Mouse (Mus musculus): ENCODE results near the gene Snx21.

Gene Snx21

DNA sequence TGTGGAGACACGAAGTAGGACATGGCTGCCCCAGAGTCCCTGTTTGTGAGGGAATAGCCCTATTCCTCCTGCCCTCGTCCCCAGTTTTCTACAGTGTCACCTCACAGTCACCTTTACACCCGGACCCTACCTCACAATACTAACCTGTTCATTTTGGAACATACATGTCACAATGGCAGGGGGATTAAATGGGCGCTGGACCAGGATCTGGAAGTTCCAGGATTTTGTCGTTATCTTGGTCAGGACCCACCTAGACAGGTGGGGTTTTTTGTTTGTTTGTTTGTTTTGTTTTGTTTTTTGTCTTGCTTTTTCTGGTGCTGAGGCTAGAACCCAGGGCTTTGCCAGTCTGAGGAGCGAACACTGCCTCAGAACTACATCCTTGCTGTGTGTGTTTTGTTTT is 42.8 kb downstream of the Snx21 start, which contains the start of gene Spata25:
Spata25 (minus strand) TSS at position 101 of the 400 bp plus-strand sequence.
- DNase-seq (ENCODE audit: low read depth, low spot score), result no peak

DNA sequence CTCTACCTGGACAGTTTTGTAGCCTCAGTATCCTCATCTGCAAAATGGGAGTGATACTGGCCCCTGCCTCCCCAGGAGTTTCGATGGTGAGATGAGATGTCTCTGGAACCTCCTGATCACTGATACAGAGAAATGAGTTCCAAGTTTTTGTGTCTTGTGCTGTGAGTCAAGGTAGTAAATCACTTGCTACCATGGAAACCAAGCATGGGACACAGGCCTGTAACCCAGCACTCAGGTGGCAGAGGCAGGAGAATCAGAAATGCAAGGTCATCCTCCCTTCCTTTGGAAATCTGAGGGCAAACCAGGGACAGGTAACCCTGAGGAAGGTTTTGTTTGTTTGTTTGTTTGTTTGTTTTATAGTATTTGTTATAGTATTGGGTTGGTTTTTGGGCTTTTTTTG is 43.5 kb downstream of the Snx21 start:
- DNase-seq (ENCODE audit: low read depth, low spot score), result no peak

DNA sequence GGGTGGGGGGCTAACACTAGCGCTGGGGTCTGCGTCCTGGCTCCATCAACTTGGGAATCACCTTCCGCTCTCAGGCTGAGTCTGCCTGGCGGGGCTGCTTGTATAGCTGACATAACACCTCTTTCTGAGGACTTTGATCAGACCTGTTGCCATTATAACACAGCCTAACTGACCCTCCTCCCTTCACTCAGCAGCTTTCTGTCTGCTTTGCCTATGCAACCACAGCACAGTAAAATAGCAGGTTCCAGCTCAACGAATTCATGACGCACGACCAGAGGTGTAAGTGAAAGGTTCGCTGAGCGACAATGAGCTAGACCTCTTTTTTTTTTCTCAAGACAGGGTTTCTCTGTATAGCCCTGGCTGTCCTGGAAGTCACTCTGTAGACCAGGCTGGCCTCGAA is 45.4 kb downstream of the Snx21 start:
- DNase-seq (ENCODE audit: low read depth, low spot score), result no peak

DNA sequence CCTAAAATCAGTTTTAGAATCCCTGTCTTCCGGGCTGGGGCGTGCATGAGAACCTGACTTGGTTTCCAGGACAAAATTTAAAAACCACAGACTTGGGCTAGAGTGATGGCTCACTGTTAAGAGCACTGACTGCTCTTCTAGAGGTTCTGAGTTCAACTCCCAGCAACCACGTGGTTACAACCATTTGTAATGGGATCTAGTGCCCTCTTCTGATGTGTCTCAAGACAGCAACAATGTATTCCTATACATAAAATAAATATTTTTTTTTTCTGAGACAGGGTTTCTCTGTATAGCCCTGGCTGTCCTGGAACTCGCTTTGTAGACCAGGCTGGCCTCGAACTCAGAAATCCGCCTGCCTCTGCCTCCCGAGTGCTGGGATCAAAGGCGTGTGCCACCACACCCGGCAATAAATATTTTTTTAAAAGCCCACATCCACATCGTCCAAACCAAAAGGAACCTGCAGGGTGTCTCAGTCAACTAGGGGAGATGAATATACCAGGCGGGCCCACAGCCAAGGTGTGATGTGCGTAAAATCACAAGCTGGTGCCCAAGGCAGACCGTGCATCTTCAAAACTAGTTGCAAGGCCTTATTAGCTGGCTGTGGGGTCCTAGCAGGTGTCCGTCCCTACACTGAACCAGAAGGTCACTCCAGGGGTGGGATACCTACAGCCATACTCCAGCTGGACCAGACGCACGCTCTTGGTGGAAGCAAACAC is 46.6 kb downstream of the Snx21 start:
- no peak for DNase-seq (ENCODE audit: low read depth, low spot score)

DNA sequence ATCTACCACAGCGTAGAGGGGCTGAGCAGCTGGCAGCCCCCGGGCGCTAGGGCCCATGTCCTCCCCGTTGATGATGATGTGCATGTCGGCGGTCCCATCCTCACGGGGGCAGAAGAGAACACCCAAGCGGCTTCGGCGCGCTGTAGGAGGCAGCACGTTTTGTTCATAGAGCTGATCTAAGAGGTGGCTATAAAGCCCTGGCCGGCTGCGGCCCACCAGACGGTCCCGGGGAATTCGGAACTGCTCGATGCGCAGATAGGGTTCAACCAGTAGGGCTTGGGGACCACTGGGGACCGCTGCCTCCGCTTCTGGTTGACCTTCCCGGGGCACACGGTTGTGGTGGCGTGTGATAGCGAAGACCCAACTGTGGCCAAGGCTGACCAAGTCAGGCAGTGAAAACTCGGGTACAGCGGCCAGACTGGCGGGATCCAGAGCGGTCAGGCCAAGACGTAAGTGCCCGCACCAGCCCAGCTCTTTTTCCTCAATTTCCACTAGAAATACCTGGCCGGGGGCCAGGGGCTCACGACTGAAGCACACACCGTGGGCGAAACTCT is 47.2 kb downstream of the Snx21 start, which contains the start of gene Ctsa:
Ctsa (plus strand) TSS at position 126 of the 554 bp plus-strand sequence.
- peak; percentile 81 for DNase-seq (ENCODE audit: low read depth, low spot score)

DNA sequence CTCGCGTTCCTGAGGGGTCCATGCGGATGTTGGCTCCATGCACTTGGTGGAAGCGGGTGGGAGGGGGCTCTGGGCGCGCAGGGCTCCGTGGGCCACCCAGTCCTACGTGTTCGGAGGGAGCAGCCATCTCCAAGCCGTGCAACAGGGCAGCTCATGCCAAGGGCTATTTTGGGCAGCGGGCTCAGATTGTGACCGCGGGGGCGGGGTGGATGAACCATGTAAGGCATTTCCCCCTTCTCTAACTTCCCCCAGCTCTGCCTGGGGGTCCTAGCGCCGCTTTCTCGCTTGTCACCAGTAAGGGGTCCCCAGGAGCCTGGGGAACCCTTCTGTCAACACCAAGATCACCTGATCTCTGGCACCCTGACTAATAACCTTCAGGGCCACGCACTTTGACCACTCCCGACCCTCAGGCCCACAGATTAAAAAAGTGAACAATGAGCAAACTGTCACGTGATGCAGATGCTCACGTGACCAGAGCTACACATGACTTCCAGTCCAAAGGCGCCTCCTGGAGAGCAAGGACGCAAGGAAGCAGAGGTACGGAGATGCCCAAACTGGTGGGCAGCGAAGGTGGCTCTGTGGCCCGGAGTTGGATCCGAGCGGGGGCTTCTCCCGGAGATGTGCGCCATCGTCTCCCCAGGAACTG is 47.8 kb downstream of the Snx21 start, which contains the start of gene Neurl2:
Neurl2 (minus strand) TSS at position 143 of the 646 bp plus-strand sequence.
- DNase-seq (ENCODE audit: low read depth, low spot score), result peak; percentile 96

DNA sequence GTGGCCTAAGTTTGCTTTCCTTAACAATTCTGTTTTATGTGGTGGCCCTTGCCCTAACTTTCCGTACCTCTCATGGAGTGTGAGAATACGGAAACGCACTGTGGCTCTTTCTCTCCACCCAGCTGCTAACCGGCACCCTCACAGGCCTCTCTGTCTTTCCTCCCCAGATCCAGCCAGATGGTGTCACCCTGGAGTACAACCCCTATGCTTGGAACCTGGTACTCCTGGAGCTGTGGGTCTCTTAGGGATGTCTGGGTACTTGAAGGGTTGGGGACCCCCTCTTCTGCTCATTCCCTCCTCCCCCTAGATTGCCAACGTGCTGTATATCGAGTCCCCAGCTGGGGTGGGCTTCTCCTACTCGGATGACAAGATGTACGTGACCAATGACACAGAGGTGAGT is 48.9 kb downstream of the Snx21 start:
- DNase-seq (ENCODE audit: low read depth, low spot score), result peak; percentile 43

DNA sequence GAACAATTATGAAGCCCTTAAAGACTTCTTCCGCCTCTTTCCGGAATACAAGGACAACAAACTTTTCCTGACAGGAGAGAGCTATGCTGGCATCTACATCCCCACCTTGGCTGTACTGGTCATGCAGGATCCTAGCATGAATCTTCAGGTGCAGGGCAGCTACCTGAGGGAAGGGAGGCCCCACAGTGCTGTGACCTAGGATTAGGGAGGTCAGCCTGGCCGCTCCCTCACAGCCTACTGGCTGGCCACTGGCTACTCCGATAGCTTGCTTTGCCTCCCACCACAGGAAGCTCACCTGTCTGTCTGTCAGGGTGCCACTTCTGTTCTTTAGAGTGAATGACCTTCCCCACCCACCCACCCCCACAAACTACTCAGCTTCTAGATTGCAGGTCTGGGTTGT is 49.5 kb downstream of the Snx21 start:
- DNase-seq (ENCODE audit: low read depth, low spot score), result no peak
